Mouse (Mus musculus): ENCODE measurements around the gene Mrps2. TPM values are rescaled to one million over a fixed set of nuclear protein-coding genes. Genes with fewer than 3 reads are reported as not detected.

The Mrps2 gene
- polyA plus RNA-seq, 1 experiment from 2014 or later = 53.3 TPM

- no peak overlapping the region for H3K9ac ChIP-seq (replicated peaks)
- H3K4me2 ChIP-seq (replicated peaks) = no peak overlapping the region
- no peaks in the 10 kb centered on the region for H3K9me3 ChIP-seq
- H3K27ac ChIP-seq (replicated peaks) = no peak overlapping the region
- H3K4me3 ChIP-seq = no peak overlapping the region
- H3K4me1 ChIP-seq = no peaks in the 10 kb centered on the region
- ATAC-seq (ENCODE audit: low FRiP score, low read depth) = no peak
- no peaks in the 10 kb centered on the region for H3K27me3 ChIP-seq
- WGBS = 83% methylated on average over 20 of the region's 20 CpGs
- H3K36me3 ChIP-seq = no peaks in the 10 kb centered on the region
These were observed 11.6 kb downstream of the Mrps2 start for GRCm38 (mm10) chr2:28479208-28480204.

DNA sequence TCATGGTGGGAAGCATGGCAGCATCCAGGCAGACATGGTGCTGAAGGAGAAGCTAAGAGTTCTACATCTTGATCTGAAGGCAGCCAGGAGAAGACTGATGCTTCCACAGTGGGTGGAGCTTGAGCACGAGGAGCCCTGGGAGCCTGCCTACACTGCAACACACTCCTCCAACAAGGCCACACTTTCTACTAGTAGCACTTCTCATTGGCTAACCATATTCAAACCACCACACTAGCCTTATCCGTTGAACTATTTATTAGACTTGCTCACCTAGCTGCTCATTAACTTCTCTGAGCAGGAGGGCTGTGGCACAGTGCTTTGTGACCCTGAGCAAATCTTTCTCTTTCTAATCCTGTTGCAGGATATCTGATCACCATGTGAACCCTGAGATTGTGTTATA is 16.0 kb downstream of the Mrps2 start:
- Histone ChIP-seq H3K4me3 (no peak overlapping the region), H3K9me3 (no peaks in the 10 kb centered on the region), H3K27me3 (no peaks in the 10 kb centered on the region), H3K36me3 (no peaks in the 10 kb centered on the region), H3K4me1 (no peaks in the 10 kb centered on the region), H3K4me2 (replicated peaks) (no peak overlapping the region), H3K27ac (replicated peaks) (no peak overlapping the region), H3K9ac (replicated peaks) (no peak overlapping the region)
- WGBS = 79% methylated on average over 2 of the region's 2 CpGs
- ATAC-seq (ENCODE audit: low FRiP score, low read depth) = no peak

- H3K9ac ChIP-seq (replicated peaks) = no peak overlapping the region
- H3K27ac ChIP-seq (replicated peaks) = no peak overlapping the region
- no peaks in the 10 kb centered on the region for H3K4me1 ChIP-seq
- no peak overlapping the region for H3K4me3 ChIP-seq
- H3K27me3 ChIP-seq = no peaks in the 10 kb centered on the region
- 90% methylated on average over 2 of the region's 2 CpGs for WGBS
- no peaks in the 10 kb centered on the region for H3K36me3 ChIP-seq
- H3K4me2 ChIP-seq (replicated peaks) = no peak overlapping the region
- H3K9me3 ChIP-seq = no peaks in the 10 kb centered on the region
- no peak for ATAC-seq (ENCODE audit: low FRiP score, low read depth)
These were observed 26.7 kb downstream of the Mrps2 start for GRCm38 (mm10) chr2:28494521-28494920.

DNA sequence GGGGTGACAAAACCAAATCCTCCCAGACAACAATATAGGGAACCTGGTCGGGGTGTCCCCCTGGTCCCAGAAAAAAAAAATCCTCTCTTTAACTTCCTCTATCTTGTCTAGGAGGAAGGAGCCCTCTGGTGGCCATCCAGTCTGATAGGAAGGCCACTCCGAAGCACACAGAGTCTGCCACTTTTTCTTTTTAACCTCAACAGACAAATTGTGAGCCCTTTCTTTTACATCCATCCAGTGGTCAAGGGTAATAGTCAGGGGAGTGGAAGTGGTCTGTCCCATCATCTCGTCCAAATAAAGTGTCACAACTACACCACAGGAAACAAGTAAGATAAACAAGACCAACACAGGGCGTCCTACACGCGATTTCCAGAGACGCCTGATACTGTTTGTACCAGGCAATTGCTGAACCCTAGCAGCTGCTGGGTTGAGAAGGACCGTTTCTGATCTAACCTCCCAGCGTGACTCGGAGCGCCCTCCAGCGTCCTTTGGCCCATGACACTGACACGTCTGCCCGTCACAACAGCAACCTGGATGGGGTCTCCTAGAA is 27.4 kb downstream of the Mrps2 start:
- H3K9me3 ChIP-seq = no peaks in the 10 kb centered on the region
- H3K4me3 ChIP-seq = no peak overlapping the region
- H3K36me3 ChIP-seq = no peaks in the 10 kb centered on the region
- no peak overlapping the region for H3K4me2 ChIP-seq (replicated peaks)
- no peaks in the 10 kb centered on the region for H3K4me1 ChIP-seq
- no peak for ATAC-seq (ENCODE audit: low FRiP score, low read depth)
- no peaks in the 10 kb centered on the region for H3K27me3 ChIP-seq
- no peak overlapping the region for H3K9ac ChIP-seq (replicated peaks)
- H3K27ac ChIP-seq (replicated peaks) = no peak overlapping the region
- WGBS = 84% methylated on average over 14 of the region's 14 CpGs

- ATAC-seq (ENCODE audit: low FRiP score, low read depth) = no peak
- no peaks in the 10 kb centered on the region for H3K4me1 ChIP-seq
- WGBS = 84% methylated on average over 16 of the region's 16 CpGs
These were observed 28.1 kb downstream of the Mrps2 start for GRCm38 (mm10) chr2:28495801-28496595.

DNA sequence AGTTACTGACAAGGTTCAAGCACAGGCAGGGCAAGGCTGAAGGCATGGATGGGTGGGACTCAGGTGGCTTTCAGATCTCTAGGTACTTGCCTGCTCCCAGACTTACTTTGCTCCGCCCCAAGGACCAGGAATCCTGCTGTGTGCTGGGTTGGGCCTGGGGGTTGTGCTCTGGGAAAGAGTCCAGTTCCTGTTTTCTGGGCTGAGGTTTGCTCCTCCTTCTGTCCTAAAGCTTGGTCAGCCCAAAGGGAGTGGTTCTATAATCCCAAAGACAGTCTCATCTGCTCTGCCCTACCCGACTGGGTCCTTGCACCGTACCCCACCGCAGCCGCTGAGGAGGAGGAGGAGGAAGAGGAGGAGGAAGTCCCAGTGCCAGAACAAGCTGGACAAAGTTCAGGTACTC is 28.8 kb downstream of the Mrps2 start, which contains the start of gene Gbgt1:
Gene Gbgt1, plus strand, starts transcription at position 221 of the 400 bp plus-strand sequence.
- Histone ChIP-seq H3K4me2 (replicated peaks) (no peak within 1 kb of the TSS), H3K27ac (replicated peaks) (no peak within 1 kb of the TSS), H3K9ac (replicated peaks) (no peak within 1 kb of the TSS), H3K27me3 (no peaks in the 10 kb centered on the region), H3K9me3 (no peaks in the 10 kb centered on the region), H3K4me3 (no peak within 1 kb of the TSS), H3K4me1 (no peaks in the 10 kb centered on the region), H3K36me3 (no peaks in the 10 kb centered on the region)
- ATAC-seq (ENCODE audit: low FRiP score, low read depth) = no peak
- WGBS = 71% methylated on average over 5 of the region's 5 CpGs

More at GRCm38 (mm10) chr2:28495801-28496595, 28.1 kb downstream of the Mrps2 start:
- H3K4me2 ChIP-seq (replicated peaks) = no peak overlapping the region
- no peak overlapping the region for H3K9ac ChIP-seq (replicated peaks)
- H3K27me3 ChIP-seq = no peaks in the 10 kb centered on the region
- H3K36me3 ChIP-seq = no peaks in the 10 kb centered on the region
- H3K9me3 ChIP-seq = no peaks in the 10 kb centered on the region
- no peak overlapping the region for H3K27ac ChIP-seq (replicated peaks)
- H3K4me3 ChIP-seq = no peak overlapping the region

- Histone ChIP-seq H3K27ac (replicated peaks) (no peak overlapping the region), H3K27me3 (no peaks in the 10 kb centered on the region), H3K4me1 (no peaks in the 10 kb centered on the region), H3K4me2 (replicated peaks) (no peak overlapping the region), H3K9me3 (no peaks in the 10 kb centered on the region), H3K4me3 (no peak overlapping the region), H3K36me3 (no peaks in the 10 kb centered on the region), H3K9ac (replicated peaks) (no peak overlapping the region)
- WGBS = 84% methylated on average over 5 of the region's 5 CpGs
- ATAC-seq (ENCODE audit: low FRiP score, low read depth) = no peak
These were observed 29.7 kb downstream of the Mrps2 start for GRCm38 (mm10) chr2:28497561-28497960.

- ATAC-seq (ENCODE audit: low FRiP score, low read depth) = no peak
- no peak overlapping the region for H3K27ac ChIP-seq (replicated peaks)
- H3K36me3 ChIP-seq = no peaks in the 10 kb centered on the region
- H3K4me2 ChIP-seq (replicated peaks) = no peak overlapping the region
- no peaks in the 10 kb centered on the region for H3K4me1 ChIP-seq
- no peaks in the 10 kb centered on the region for H3K27me3 ChIP-seq
- no peak overlapping the region for H3K4me3 ChIP-seq
- WGBS = 89% methylated on average over 4 of the region's 4 CpGs
- no peaks in the 10 kb centered on the region for H3K9me3 ChIP-seq
- H3K9ac ChIP-seq (replicated peaks) = no peak overlapping the region
These were observed 30.6 kb downstream of the Mrps2 start for GRCm38 (mm10) chr2:28498431-28498830.

DNA sequence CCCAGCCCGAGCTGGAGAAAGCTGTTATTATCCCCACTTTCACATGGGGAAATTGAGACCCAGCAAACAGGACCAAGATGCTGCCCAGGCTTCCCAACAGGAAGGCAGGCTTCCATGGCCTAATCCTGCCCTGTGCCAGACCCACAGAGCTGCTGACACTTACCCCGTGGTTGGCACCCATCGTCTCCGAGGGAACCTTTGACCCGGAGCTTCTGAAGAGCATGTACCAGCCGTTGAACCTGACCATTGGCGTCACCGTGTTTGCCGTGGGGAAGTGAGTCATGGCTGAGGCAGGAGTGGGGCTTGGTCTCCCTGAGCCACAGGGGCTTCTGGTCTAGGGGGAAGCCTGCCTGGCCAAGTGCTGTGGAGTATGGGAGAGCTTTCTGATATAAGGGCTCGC is 35.1 kb downstream of the Mrps2 start:
- WGBS = 88% methylated on average over 10 of the region's 10 CpGs
- Histone ChIP-seq H3K4me2 (replicated peaks) (no peak overlapping the region), H3K27ac (replicated peaks) (no peak overlapping the region), H3K36me3 (no peaks in the 10 kb centered on the region), H3K4me3 (no peak overlapping the region), H3K9ac (replicated peaks) (no peak overlapping the region), H3K9me3 (no peaks in the 10 kb centered on the region), H3K27me3 (no peaks in the 10 kb centered on the region), H3K4me1 (no peaks in the 10 kb centered on the region)
- ATAC-seq (ENCODE audit: low FRiP score, low read depth) = no peak

- no peaks in the 10 kb centered on the region for H3K4me1 ChIP-seq
- no peaks in the 10 kb centered on the region for H3K36me3 ChIP-seq
- no peak overlapping the region for H3K27ac ChIP-seq (replicated peaks)
- H3K9me3 ChIP-seq = no peaks in the 10 kb centered on the region
- H3K4me3 ChIP-seq = no peak overlapping the region
- no peaks in the 10 kb centered on the region for H3K27me3 ChIP-seq
- ATAC-seq (ENCODE audit: low FRiP score, low read depth) = no peak
- H3K9ac ChIP-seq (replicated peaks) = no peak overlapping the region
- 89% methylated on average over 13 of the region's 13 CpGs for WGBS
- no peak overlapping the region for H3K4me2 ChIP-seq (replicated peaks)
These were observed 36.8 kb downstream of the Mrps2 start for GRCm38 (mm10) chr2:28504676-28505075.

- WGBS = 84% methylated on average over 3 of the region's 3 CpGs
- H3K27ac ChIP-seq (replicated peaks) = no peak within 1 kb of the TSS
- no peak within 1 kb of the TSS for H3K9ac ChIP-seq (replicated peaks)
- 0 out of 2 replicates have a peak, but pooled peaks cover 1% of the 10 kb centered on the region for H3K27me3 ChIP-seq
- H3K36me3 ChIP-seq = no peaks in the 10 kb centered on the region
- ATAC-seq (ENCODE audit: low FRiP score, low read depth) = no peak
- no peaks in the 10 kb centered on the region for H3K9me3 ChIP-seq
- H3K4me1 ChIP-seq = no peaks in the 10 kb centered on the region
- no peak within 1 kb of the TSS for H3K4me3 ChIP-seq
- H3K4me2 ChIP-seq (replicated peaks) = no peak within 1 kb of the TSS
These were observed 37.9 kb downstream of the Mrps2 start, which contains the start of gene Gm10134 for GRCm38 (mm10) chr2:28505795-28506194. TSS of gene Gm10134 (plus strand) at chr2:28506095.

- Histone ChIP-seq H3K4me3 (no peak overlapping the region), H3K9me3 (no peaks in the 10 kb centered on the region), H3K4me1 (no peaks in the 10 kb centered on the region), H3K27ac (replicated peaks) (no peak overlapping the region), H3K9ac (replicated peaks) (no peak overlapping the region), H3K27me3 (peaks cover 6% of the 10 kb centered on the region; the same call in 1 of the 2 replicates), H3K4me2 (replicated peaks) (no peak overlapping the region), H3K36me3 (no peaks in the 10 kb centered on the region)
- 90% methylated on average over 6 of the region's 6 CpGs for WGBS
- no peak for ATAC-seq (ENCODE audit: low FRiP score, low read depth)
These were observed 38.4 kb downstream of the Mrps2 start for GRCm38 (mm10) chr2:28506291-28506690.

All from midbrain, embryonic 12.5 days (tissue).